Mouse (Mus musculus): ENCODE data around the gene Sdha. TPM values are rescaled to one million over a fixed set of nuclear protein-coding genes. Genes with fewer than 3 reads are reported as not detected.
A peak's percentile ranks its signal among the peaks of the same experiment; 100 is the strongest.

The Sdha gene
- polyA plus RNA-seq, 1 experiment from 2014 or later, result 281 TPM

DNA sequence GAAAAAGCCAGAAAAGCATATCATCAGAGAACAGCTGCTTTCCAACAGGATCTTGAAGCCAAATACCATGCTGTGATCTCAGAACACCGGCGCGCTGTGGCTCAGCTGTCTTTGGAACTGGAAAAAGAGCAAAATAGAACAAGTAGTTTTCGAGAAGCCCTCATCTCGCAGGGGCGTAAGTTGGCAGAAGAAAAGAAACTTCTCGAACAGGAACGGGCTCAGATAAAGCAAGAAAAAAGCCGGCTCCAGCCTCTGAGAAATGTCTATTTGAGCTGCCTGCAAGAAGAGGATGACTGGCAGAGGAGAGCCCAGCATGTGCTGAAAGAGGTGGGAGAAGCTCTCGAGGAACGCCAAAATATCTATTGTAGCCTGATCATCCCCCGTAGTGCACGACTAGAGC, 6.4 kb upstream of the Sdha start:
- no peak overlapping the region for H3K27ac ChIP-seq
- H3K4me2 ChIP-seq, result no peak overlapping the region
- no peaks in the 10 kb centered on the region for H3K27me3 ChIP-seq
- H3K36me3 ChIP-seq, result peaks cover 62% of the 10 kb centered on the region
- H3K4me3 ChIP-seq, result no peak overlapping the region
- WGBS, result 94% methylated on average over 13 of the region's 13 CpGs
- H3K9me3 ChIP-seq, result no peaks in the 10 kb centered on the region
- H3K4me1 ChIP-seq, result no peaks in the 10 kb centered on the region
- no peak overlapping the region for H3K9ac ChIP-seq
- no peak for ATAC-seq (ENCODE audit: borderline replicate concordance, extremely low read depth, low FRiP score, low TSS enrichment)

DNA sequence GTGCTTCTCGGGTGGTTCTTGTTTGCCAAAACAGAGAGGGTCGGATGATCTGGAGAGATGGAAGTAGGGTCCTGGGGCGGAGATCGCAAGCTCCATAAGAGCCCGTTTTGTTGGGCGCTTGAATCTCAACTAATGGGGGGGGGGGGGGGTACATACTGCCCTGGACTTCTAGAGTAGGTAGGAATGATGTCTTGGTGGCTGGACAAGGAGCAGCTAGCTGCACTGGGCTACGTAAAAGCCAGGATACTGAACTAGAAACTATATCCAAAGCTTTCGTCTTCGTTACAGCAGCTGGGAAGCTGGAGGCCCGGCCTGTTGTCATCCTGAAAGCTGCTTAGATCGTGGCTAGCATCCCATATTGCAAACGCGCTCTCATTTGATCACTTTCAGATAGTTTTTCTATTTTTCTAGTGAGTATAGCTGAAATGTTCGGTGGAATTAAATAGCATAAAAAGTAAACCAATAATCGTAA, 391 bp upstream of the Sdha start:
- Histone ChIP-seq H3K27me3 (no peaks in the 10 kb centered on the region), H3K27ac (peak overlapping the region; percentile 25), H3K36me3 (peaks cover 17% of the 10 kb centered on the region), H3K9ac (peak overlapping the region; percentile 83), H3K4me1 (peaks cover 15% of the 10 kb centered on the region), H3K9me3 (no peaks in the 10 kb centered on the region), H3K4me2 (peak overlapping the region; percentile 58), H3K4me3 (peak overlapping the region; percentile 74)
- peak; percentile 36; the same call in 1 of the 2 replicates for ATAC-seq (ENCODE audit: borderline replicate concordance, extremely low read depth, low FRiP score, low TSS enrichment)
- under 1% methylated on average over 15 of the region's 15 CpGs for WGBS

DNA sequence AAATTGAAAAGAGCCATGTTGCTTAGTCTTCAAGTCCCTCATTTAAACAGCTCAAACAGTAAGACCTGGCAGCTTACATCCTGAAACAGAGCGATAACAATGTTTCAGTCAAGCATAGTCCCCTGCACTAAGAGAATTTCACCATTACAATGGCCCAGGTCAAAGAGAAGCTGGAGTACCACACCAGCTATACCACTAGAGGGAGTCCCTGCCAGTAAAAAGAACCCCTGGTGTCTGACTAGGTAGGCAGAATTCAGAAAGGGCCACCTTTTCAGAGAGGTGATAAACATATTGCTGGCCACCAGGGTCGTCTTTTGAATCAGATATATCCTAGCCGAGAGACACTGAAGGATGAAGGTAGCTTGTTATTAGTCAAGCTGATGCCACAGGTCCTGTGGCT, 9.0 kb downstream of the Sdha start:
- 36% methylated on average over 3 of the region's 3 CpGs for WGBS
- no peak overlapping the region for H3K4me2 ChIP-seq
- no peak overlapping the region for H3K27ac ChIP-seq
- H3K9ac ChIP-seq, result no peak overlapping the region
- peaks cover 71% of the 10 kb centered on the region for H3K36me3 ChIP-seq
- H3K9me3 ChIP-seq, result no peaks in the 10 kb centered on the region
- H3K4me3 ChIP-seq, result no peak overlapping the region
- H3K4me1 ChIP-seq, result no peaks in the 10 kb centered on the region
- H3K27me3 ChIP-seq, result no peaks in the 10 kb centered on the region
- no peak for ATAC-seq (ENCODE audit: borderline replicate concordance, extremely low read depth, low FRiP score, low TSS enrichment)

DNA sequence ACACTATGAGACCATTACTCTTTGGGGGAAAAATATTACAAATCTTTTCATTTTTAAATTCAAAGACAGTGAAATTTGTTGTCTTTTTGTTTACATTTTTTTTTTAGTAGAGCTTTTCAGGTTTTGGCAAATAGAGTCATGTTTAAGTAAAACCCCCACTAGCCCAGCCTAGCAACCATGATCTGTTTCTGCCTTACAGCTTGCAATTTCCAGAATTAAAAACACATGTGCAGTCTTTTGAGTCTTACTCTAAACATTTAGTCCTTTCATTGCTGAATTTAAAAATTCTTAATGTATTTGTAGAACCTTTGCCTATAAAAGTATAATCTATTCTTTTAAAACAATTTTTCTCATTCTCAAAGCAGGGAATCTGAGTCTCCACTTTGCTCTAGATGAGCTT, 20.8 kb downstream of the Sdha start:
- no peak for ATAC-seq (ENCODE audit: borderline replicate concordance, extremely low read depth, low FRiP score, low TSS enrichment)
- H3K27ac ChIP-seq, result no peak overlapping the region
- H3K4me2 ChIP-seq, result no peak overlapping the region
- peaks cover 77% of the 10 kb centered on the region for H3K36me3 ChIP-seq
- no peaks in the 10 kb centered on the region for H3K27me3 ChIP-seq
- H3K9me3 ChIP-seq, result no peaks in the 10 kb centered on the region
- H3K9ac ChIP-seq, result no peak overlapping the region
- H3K4me3 ChIP-seq, result no peak overlapping the region
- H3K4me1 ChIP-seq, result no peaks in the 10 kb centered on the region

DNA sequence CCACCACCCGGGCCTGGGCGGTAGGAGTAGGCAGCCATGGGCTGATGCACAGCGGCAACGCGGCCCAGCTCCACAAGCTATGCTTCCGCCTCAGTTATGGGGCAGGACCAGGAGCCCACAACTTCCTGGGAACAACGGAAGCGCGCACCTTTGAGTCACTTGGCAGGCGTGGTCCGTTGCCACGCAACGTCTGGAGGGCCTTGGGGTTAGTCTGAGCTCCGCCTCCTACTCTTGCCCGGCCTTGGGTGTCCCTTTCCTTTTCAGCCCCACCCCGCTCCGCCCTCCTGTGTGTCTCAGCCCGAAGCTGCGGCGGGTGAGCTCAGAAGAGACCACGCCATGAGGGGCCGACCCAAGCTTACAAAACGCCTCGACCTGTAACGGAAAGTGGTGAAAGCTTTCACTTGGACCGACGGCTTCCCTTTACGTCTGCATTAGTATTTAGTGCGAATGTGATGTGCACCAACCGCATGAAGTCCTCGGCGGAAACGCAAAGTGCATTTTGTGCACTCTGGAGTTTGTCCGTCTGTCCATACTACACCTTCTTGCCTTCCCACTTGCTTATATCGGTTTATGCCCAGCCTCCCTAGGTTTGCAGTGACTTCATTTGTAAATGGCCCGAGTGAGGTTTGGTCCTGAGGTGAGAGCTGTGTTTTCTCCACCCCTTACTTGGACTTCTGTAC, 32.8 kb downstream of the Sdha start, which contains the start of gene Pdcd6:
TSS of gene Pdcd6 (minus strand) at position 411 of the 680 bp plus-strand sequence.
- H3K9me3 ChIP-seq, result no peaks in the 10 kb centered on the region
- peak within 1 kb of the TSS; percentile 73 for H3K9ac ChIP-seq
- peaks cover 7% of the 10 kb centered on the region; the same call in 1 of the 2 replicates for H3K4me1 ChIP-seq
- H3K27ac ChIP-seq, result peak within 1 kb of the TSS; percentile 15; the same call in 1 of the 2 replicates
- peaks cover 28% of the 10 kb centered on the region for H3K36me3 ChIP-seq
- ATAC-seq (ENCODE audit: borderline replicate concordance, extremely low read depth, low FRiP score, low TSS enrichment), result peak; percentile 100
- peak within 1 kb of the TSS; percentile 67 for H3K4me3 ChIP-seq
- H3K27me3 ChIP-seq, result no peaks in the 10 kb centered on the region
- H3K4me2 ChIP-seq, result peak within 1 kb of the TSS; percentile 66
- under 1% methylated on average over 35 of the region's 36 CpGs for WGBS

DNA sequence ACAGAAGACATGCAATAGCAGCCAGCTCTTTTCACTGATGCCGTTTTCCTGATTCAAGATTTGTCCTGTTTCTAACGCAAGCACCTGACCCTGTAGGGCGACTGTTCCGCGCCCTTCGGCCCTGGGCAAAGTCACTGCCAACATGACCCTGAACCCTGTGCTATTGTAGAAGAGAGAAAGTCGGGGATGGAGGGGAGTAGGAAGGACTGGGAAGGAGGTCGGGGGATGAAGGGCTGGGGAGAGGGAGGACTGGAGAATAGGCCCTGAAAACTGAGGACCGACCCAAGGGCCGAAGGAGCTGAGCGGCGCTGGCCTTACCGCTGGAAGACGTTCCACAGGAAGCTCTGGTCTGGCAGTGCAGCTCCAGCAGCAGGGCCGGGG, 33.3 kb downstream of the Sdha start:
- H3K27ac ChIP-seq, result peak overlapping the region; percentile 15; the same call in 1 of the 2 replicates
- peaks cover 7% of the 10 kb centered on the region; the same call in 1 of the 2 replicates for H3K4me1 ChIP-seq
- no peaks in the 10 kb centered on the region for H3K27me3 ChIP-seq
- H3K4me3 ChIP-seq, result peak overlapping the region; percentile 67
- H3K4me2 ChIP-seq, result peak overlapping the region; percentile 66
- peaks cover 24% of the 10 kb centered on the region for H3K36me3 ChIP-seq
- H3K9me3 ChIP-seq, result no peaks in the 10 kb centered on the region
- peak overlapping the region; percentile 73 for H3K9ac ChIP-seq
- ATAC-seq (ENCODE audit: borderline replicate concordance, extremely low read depth, low FRiP score, low TSS enrichment), result no peak
- 2% methylated on average over 15 of the region's 15 CpGs for WGBS

DNA sequence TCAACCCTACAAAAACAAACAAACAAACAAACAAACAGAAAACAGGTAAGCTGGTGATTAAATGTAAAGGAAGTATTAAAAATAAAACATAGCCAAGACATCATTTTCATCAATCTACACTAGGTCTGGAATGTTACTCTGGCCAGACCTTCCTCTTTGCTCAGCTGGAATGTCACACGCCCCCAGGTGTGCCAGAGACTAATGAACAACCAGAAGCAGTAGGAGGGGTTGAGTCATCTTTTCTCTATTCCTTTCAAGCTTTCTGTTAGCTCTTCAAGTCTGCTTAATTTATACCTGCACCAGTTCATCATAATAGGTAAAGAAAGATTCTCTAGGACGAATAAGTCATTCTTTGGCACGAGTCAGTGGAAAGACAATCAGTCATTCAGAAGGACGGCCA, 33.7 kb downstream of the Sdha start:
- H3K4me1 ChIP-seq, result peaks cover 7% of the 10 kb centered on the region; the same call in 1 of the 2 replicates
- H3K27me3 ChIP-seq, result no peaks in the 10 kb centered on the region
- ATAC-seq (ENCODE audit: borderline replicate concordance, extremely low read depth, low FRiP score, low TSS enrichment), result no peak
- no peaks in the 10 kb centered on the region for H3K9me3 ChIP-seq
- 17% methylated on average over 4 of the region's 4 CpGs for WGBS
- H3K36me3 ChIP-seq, result peaks cover 24% of the 10 kb centered on the region
- H3K27ac ChIP-seq, result peak overlapping the region; percentile 15; the same call in 1 of the 2 replicates
- peak overlapping the region; percentile 66 for H3K4me2 ChIP-seq
- peak overlapping the region; percentile 67 for H3K4me3 ChIP-seq
- H3K9ac ChIP-seq, result peak overlapping the region; percentile 73

DNA sequence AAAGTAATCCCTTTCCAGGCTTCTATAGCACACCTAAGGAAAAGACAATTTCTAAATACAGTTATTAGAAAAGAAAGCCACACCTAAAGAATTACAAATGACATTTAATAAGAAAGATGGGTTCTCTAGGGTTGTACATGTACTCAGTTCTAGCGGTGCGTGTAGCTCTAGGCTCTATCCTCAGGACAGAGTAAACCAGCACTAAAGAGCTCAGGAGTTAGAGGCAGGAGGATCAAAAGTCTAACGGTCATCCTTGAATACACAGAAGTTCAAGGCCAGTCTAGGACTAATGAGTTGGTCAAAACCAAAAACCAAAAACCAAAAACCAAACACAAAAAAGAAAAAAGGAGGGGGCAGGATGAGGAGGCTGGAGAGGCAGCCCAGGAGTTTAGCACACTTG, 35.5 kb downstream of the Sdha start:
- Histone ChIP-seq H3K27ac (no peak overlapping the region), H3K9ac (no peak overlapping the region), H3K27me3 (no peaks in the 10 kb centered on the region), H3K4me2 (no peak overlapping the region), H3K4me3 (no peak overlapping the region), H3K9me3 (no peaks in the 10 kb centered on the region), H3K36me3 (peaks cover 25% of the 10 kb centered on the region), H3K4me1 (peaks cover 7% of the 10 kb centered on the region; the same call in 1 of the 2 replicates)
- no peak for ATAC-seq (ENCODE audit: borderline replicate concordance, extremely low read depth, low FRiP score, low TSS enrichment)
- WGBS, result 95% methylated on average over 3 of the region's 3 CpGs

DNA sequence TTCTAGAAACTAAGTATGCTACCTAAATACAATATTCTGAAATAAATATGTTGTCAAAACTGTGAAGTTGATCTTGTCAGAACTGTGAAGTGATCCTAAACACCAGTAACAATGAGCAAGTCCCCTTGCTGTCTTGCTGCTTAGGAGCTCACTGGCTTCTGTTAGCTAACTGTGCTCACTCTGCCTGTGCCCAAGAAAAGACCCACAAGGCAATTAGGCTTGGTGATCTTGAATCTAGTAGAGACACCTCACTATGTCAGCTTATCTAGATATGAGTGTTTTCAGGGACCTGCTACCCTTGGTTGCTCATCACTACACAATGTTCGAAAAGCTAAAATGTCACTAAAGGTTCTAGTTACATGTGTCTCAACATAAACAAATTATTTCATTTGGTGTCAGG, 44.3 kb downstream of the Sdha start:
- 96% methylated on average over 1 of the region's 1 CpGs for WGBS

DNA sequence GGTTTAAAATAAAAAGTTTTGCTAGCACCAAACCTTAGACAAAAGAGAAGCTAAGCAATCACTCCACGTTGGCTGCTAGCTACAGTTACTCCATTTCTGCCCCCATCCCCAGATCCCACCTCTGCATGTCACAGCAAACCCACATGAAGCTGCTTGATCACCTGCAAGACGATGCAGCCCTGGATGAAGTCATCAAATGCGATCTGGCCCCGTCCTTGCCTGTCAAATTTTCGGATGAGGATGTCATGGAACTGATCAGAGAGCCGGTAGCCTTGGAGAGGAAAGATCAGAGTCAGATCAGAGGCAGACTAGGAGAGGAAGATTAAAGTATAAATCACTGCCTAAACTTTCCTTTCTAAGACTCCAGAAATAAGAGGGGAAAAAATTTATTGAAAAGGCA, 44.7 kb downstream of the Sdha start:
- H3K9me3 ChIP-seq, result no peaks in the 10 kb centered on the region
- H3K27ac ChIP-seq, result no peak overlapping the region
- no peak overlapping the region for H3K4me2 ChIP-seq
- H3K4me3 ChIP-seq, result no peak overlapping the region
- H3K9ac ChIP-seq, result no peak overlapping the region
- ATAC-seq (ENCODE audit: borderline replicate concordance, extremely low read depth, low FRiP score, low TSS enrichment), result no peak
- H3K4me1 ChIP-seq, result no peaks in the 10 kb centered on the region
- H3K36me3 ChIP-seq, result peaks cover 67% of the 10 kb centered on the region
- 85% methylated on average over 6 of the region's 6 CpGs for WGBS
- no peaks in the 10 kb centered on the region for H3K27me3 ChIP-seq

More for the DNA sequence above, 44.3 kb downstream of the Sdha start:
- Histone ChIP-seq H3K4me2 (no peak overlapping the region), H3K9me3 (no peaks in the 10 kb centered on the region), H3K4me3 (no peak overlapping the region), H3K27ac (no peak overlapping the region), H3K27me3 (no peaks in the 10 kb centered on the region), H3K4me1 (no peaks in the 10 kb centered on the region), H3K36me3 (peaks cover 71% of the 10 kb centered on the region), H3K9ac (no peak overlapping the region)
- ATAC-seq (ENCODE audit: borderline replicate concordance, extremely low read depth, low FRiP score, low TSS enrichment), result no peak

DNA sequence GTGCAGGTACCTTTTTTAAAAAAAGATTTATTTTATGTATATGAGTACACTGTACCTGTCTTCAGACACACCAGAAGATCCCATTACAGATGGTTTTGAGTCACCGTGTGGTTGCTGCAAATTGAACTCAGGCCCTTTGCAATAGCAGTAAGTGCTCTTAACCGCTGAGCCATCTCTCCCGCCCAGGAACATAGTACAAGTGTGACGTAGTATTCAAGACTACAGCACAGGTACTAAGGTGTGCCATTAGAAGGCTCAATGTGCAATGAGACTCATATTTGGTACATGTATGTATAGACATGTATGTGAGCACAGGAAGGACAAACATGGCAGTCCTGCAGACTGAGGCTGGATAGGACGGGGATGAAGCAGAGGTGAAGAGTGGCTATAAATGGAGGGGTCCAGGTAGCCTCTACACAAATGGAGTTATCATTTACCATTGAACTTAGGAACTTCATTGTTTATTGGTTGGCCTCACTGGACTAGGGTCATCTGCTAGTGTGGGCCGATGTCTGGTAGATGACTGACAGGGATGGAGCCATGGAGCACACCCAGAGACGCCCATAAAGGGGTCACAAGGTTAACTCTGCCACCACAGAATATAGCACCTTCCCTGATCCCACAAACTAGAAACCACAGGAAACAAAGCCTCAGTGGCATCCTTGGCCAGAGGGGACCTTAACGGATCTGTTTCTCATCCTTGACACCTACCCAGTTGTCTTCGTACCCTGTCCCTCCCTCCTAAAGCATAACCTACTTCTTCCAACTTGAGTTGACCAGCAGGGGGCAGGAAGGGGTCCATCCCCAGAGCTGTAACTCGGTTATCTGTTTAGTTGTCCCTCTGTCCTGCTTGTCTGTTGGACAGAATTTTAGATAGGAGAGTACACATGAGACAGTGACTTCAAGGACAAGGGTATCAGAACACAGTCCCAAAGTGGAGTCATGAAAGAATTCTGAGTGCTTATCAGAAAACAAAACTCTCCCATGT, 47.7 kb downstream of the Sdha start:
- no peaks in the 10 kb centered on the region for H3K27me3 ChIP-seq
- peaks cover 44% of the 10 kb centered on the region for H3K36me3 ChIP-seq
- H3K4me2 ChIP-seq, result no peak overlapping the region
- H3K9me3 ChIP-seq, result no peaks in the 10 kb centered on the region
- 81% methylated on average over 10 of the region's 10 CpGs for WGBS
- H3K27ac ChIP-seq, result no peak overlapping the region
- no peak overlapping the region for H3K4me3 ChIP-seq
- no peak for ATAC-seq (ENCODE audit: borderline replicate concordance, extremely low read depth, low FRiP score, low TSS enrichment)
- no peak overlapping the region for H3K9ac ChIP-seq
- H3K4me1 ChIP-seq, result no peaks in the 10 kb centered on the region

DNA sequence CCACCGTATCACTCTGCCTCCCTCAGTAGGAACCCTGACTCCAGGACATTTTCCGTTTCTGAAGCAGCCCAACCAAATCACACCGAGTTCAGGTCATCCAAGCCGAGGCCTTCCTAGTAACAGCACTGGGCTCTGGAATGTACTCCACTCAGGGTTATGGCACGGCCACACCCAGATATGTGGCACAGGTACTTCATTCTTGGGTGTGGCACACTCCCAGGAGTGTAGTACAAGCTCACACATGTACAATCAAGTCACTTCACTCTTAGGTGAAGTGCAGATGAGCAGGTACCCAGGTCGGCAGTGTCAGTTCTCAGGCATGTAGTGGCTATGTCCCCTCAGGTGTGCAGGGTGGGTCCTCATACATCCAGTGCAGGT, 48.5 kb downstream of the Sdha start:
- H3K4me1 ChIP-seq, result no peaks in the 10 kb centered on the region
- H3K27ac ChIP-seq, result no peak overlapping the region
- H3K9me3 ChIP-seq, result no peaks in the 10 kb centered on the region
- no peak overlapping the region for H3K9ac ChIP-seq
- H3K27me3 ChIP-seq, result no peaks in the 10 kb centered on the region
- H3K36me3 ChIP-seq, result peaks cover 37% of the 10 kb centered on the region
- H3K4me2 ChIP-seq, result no peak overlapping the region
- 69% methylated on average over 6 of the region's 6 CpGs for WGBS
- ATAC-seq (ENCODE audit: borderline replicate concordance, extremely low read depth, low FRiP score, low TSS enrichment), result peak; percentile 62; the same call in 1 of the 2 replicates
- H3K4me3 ChIP-seq, result no peak overlapping the region
